Mouse (Mus musculus): ENCODE data around the gene Prrt4. TPM values are rescaled to one million over a fixed set of nuclear protein-coding genes. Genes with fewer than 3 reads are reported as not detected.
A peak's percentile ranks its signal among the peaks of the same experiment; 100 is the strongest.

Prrt4 gene
- polyA plus RNA-seq, 1 experiment from 2014 or later, result 3.1 TPM

GRCm38 (mm10) chr6:29147407-29148010 is 31.9 kb downstream of the Prrt4 start:
- H3K27ac ChIP-seq (ENCODE audit: poor library complexity, severe bottlenecking), result peak overlapping the region; percentile 8; the same call in 1 of the 2 replicates
- 69% methylated on average over 5 of the region's 5 CpGs for WGBS

GRCm38 (mm10) chr6:29146641-29147040 is 32.7 kb downstream of the Prrt4 start:
- no peak overlapping the region for H3K4me2 ChIP-seq

More at GRCm38 (mm10) chr6:29147407-29148010, 31.9 kb downstream of the Prrt4 start:
- no peak overlapping the region for H3K4me3 ChIP-seq
- H3K4me1 ChIP-seq (replicated peaks), result peaks cover 31% of the 10 kb centered on the region
- peaks cover 38% of the 10 kb centered on the region for H3K36me3 ChIP-seq
- H3K27me3 ChIP-seq (replicated peaks), result no peaks in the 10 kb centered on the region
- no peak overlapping the region for H3K9ac ChIP-seq
- no peak overlapping the region for H3K4me2 ChIP-seq
- no peak for ATAC-seq (ENCODE audit: insufficient number of reproducible peaks, low FRiP score)
- H3K9me3 ChIP-seq (replicated peaks), result no peaks in the 10 kb centered on the region

DNA sequence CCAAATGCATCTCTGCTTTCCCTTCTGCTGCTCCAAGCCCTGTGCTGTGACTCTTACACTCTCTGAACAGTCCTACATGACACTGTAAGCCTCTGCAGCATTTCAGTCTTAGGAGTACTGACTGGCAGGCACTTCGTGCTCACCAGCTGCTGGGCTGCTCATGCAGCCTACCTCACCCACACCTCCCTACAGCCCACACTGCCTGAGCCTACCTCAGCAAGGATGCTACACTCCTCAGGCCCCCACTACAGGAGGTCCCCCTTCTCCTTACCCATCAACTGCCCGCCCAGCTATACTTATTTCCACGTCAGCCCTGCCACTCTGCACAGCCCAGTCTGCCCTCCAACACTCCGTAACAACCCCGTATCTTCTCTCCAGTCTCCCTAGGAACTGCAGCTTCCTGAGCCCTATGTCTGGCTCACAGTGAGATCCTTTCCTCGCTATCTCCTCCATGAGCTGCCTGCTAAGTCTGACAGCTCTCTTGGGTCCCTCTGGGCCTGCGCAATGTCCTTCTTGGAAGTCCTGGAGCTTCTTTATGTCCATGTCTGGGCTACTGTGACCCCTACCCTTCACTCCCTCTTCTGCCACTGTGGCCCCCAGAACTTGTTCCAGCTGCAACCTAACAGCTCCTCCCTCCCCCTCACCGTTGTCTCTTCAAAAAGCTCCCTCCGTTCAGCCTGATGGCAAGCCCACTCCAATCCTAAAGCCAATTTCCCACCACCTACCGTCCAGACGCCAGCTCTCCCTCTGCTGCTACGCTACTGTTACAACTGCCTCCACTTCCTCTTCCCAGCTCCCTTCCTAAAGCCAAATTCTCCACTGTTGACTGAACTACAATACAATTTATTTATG is 33.7 kb downstream of the Prrt4 start:
- WGBS, result 30% methylated on average over 12 of the region's 12 CpGs
- H3K4me2 ChIP-seq, result peak overlapping the region; percentile 25
- no peaks in the 10 kb centered on the region for H3K27me3 ChIP-seq (replicated peaks)
- peak; percentile 79 for ATAC-seq (ENCODE audit: insufficient number of reproducible peaks, low FRiP score)
- H3K27ac ChIP-seq (ENCODE audit: poor library complexity, severe bottlenecking), result peak overlapping the region; percentile 59
- H3K9me3 ChIP-seq (replicated peaks), result no peaks in the 10 kb centered on the region
- no peak overlapping the region for H3K4me3 ChIP-seq
- peak overlapping the region; percentile 5; the same call in 1 of the 2 replicates for H3K9ac ChIP-seq
- peaks cover 28% of the 10 kb centered on the region for H3K36me3 ChIP-seq
- peaks cover 31% of the 10 kb centered on the region for H3K4me1 ChIP-seq (replicated peaks)

More at GRCm38 (mm10) chr6:29146641-29147040, 32.7 kb downstream of the Prrt4 start:
- no peaks in the 10 kb centered on the region for H3K27me3 ChIP-seq (replicated peaks)
- peaks cover 32% of the 10 kb centered on the region for H3K36me3 ChIP-seq
- H3K27ac ChIP-seq (ENCODE audit: poor library complexity, severe bottlenecking), result peak overlapping the region; percentile 66
- H3K9me3 ChIP-seq (replicated peaks), result no peaks in the 10 kb centered on the region
- peak; percentile 49; the same call in 1 of the 2 replicates for ATAC-seq (ENCODE audit: insufficient number of reproducible peaks, low FRiP score)
- WGBS, result 32% methylated on average over 7 of the region's 7 CpGs
- peaks cover 31% of the 10 kb centered on the region for H3K4me1 ChIP-seq (replicated peaks)
- H3K4me3 ChIP-seq, result no peak overlapping the region
- H3K9ac ChIP-seq, result no peak overlapping the region

DNA sequence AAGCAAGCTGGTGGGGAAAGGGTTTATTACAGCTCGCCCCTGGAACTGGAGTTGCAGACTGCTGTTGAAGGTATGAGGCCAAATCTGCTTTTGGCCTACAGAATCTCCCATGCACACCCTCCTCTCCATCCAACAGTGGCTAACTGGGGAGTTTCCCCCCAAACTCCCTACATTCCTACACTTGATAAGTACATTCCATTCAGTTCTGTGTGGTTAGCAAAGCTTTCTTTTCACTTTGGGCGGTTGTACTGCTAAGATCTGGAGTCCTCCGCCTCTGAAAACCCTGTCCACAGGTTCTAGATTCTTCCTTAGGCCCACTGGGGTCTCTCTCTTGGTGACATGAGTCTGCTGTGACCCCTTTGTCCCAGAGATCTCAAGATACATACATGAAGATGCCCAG is 34.4 kb downstream of the Prrt4 start:
- ATAC-seq (ENCODE audit: insufficient number of reproducible peaks, low FRiP score), result 0 out of 2 replicates have a peak, but pooled peaks have one; percentile 9
- peaks cover 31% of the 10 kb centered on the region for H3K4me1 ChIP-seq (replicated peaks)
- 62% methylated on average over 3 of the region's 3 CpGs for WGBS
- no peak overlapping the region for H3K4me2 ChIP-seq
- H3K27ac ChIP-seq (ENCODE audit: poor library complexity, severe bottlenecking), result peak overlapping the region; percentile 59; the same call in 1 of the 2 replicates
- H3K4me3 ChIP-seq, result no peak overlapping the region
- no peak overlapping the region for H3K9ac ChIP-seq
- peaks cover 27% of the 10 kb centered on the region for H3K36me3 ChIP-seq
- no peaks in the 10 kb centered on the region for H3K27me3 ChIP-seq (replicated peaks)
- H3K9me3 ChIP-seq (replicated peaks), result no peaks in the 10 kb centered on the region

DNA sequence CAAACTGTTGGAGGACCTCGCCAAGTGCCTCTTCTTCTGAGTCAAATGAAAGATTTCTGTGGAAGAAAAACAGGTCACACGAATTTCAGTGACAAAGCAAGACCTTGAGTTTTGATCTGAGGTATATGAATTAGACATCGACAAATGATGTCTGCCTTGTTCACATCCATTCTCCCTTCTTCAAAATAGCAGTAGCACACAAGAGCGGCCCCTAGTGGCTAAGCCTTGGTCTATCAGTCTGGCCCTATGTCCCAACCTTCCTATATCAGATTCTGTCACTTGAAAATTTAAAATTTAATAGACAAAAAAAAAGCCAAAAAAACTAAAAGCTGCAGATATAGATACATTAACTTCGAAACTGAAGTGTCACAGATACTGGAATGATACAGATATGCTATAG is 35.8 kb downstream of the Prrt4 start:
- Histone ChIP-seq H3K27ac (ENCODE audit: poor library complexity, severe bottlenecking) (no peak overlapping the region), H3K9ac (no peak overlapping the region), H3K9me3 (replicated peaks) (no peaks in the 10 kb centered on the region), H3K36me3 (peaks cover 19% of the 10 kb centered on the region), H3K4me3 (no peak overlapping the region), H3K27me3 (replicated peaks) (no peaks in the 10 kb centered on the region), H3K4me1 (replicated peaks) (peaks cover 31% of the 10 kb centered on the region), H3K4me2 (no peak overlapping the region)
- no peak for ATAC-seq (ENCODE audit: insufficient number of reproducible peaks, low FRiP score)
- WGBS, result 42% methylated on average over 5 of the region's 5 CpGs

- ATAC-seq (ENCODE audit: insufficient number of reproducible peaks, low FRiP score), result no peak
- H3K27me3 ChIP-seq (replicated peaks), result no peaks in the 10 kb centered on the region
- H3K9ac ChIP-seq, result no peak overlapping the region
- H3K9me3 ChIP-seq (replicated peaks), result no peaks in the 10 kb centered on the region
- H3K4me3 ChIP-seq, result no peak overlapping the region
- H3K27ac ChIP-seq (ENCODE audit: poor library complexity, severe bottlenecking), result no peak overlapping the region
- H3K36me3 ChIP-seq, result peaks cover 65% of the 10 kb centered on the region
- WGBS, result 93% methylated on average over 9 of the region's 9 CpGs
- no peaks in the 10 kb centered on the region for H3K4me1 ChIP-seq (replicated peaks)
- no peak overlapping the region for H3K4me2 ChIP-seq
Observed at GRCm38 (mm10) chr6:29137441-29137840, 41.9 kb downstream of the Prrt4 start.

DNA sequence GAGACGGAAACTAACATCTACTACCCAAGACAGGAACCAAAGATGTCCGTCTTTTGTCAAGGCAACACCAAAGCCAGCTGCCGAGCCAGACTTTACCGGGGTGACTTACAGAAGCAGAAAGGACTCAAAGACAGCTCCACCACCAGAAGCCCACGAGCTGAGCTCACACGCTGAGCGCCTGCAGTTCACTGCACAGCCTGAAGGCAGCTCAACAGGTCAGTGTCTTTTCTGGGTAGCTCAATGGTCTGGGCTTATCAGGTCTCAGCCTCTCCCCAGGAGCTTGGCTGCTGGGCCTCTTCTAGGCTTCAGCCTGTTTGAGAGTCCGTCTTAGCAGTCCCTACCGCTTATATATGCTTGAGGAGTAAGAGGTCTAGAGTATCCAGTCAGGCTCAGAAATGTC is 46.3 kb downstream of the Prrt4 start:
- Histone ChIP-seq H3K27ac (ENCODE audit: poor library complexity, severe bottlenecking) (no peak overlapping the region), H3K4me1 (replicated peaks) (no peaks in the 10 kb centered on the region), H3K27me3 (replicated peaks) (no peaks in the 10 kb centered on the region), H3K9ac (no peak overlapping the region), H3K4me3 (no peak overlapping the region), H3K4me2 (no peak overlapping the region), H3K9me3 (replicated peaks) (no peaks in the 10 kb centered on the region), H3K36me3 (peaks cover 92% of the 10 kb centered on the region)
- no peak for ATAC-seq (ENCODE audit: insufficient number of reproducible peaks, low FRiP score)
- 87% methylated on average over 9 of the region's 9 CpGs for WGBS

GRCm38 (mm10) chr6:29126878-29127426 is 52.4 kb downstream of the Prrt4 start:
- no peak for ATAC-seq (ENCODE audit: insufficient number of reproducible peaks, low FRiP score)
- no peak overlapping the region for H3K4me3 ChIP-seq

DNA sequence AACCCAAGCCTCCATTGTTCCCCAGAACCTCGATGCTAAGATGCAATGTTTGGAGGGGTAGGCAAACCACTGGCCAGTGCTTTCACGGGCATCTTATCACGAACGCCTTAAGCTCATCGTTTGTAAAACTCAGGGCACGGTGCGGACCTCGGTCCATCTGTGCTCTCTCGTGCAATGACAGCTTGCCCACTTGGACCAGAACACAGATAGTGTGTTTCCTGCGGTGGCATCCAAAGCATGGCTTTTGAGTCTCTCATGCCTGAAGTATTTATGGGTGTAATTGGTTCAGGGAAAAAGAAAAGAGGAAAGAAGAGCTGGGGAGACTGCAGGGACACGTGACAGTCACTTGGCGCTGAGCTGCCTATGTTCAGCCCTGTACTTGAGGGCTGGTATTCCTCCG is 59.4 kb downstream of the Prrt4 start:
- Histone ChIP-seq H3K27me3 (replicated peaks) (no peaks in the 10 kb centered on the region), H3K9ac (no peak overlapping the region), H3K36me3 (peaks cover 15% of the 10 kb centered on the region), H3K4me2 (no peak overlapping the region), H3K4me3 (no peak overlapping the region), H3K4me1 (replicated peaks) (no peaks in the 10 kb centered on the region), H3K9me3 (replicated peaks) (no peaks in the 10 kb centered on the region), H3K27ac (ENCODE audit: poor library complexity, severe bottlenecking) (no peak overlapping the region)
- 80% methylated on average over 13 of the region's 13 CpGs for WGBS
- ATAC-seq (ENCODE audit: insufficient number of reproducible peaks, low FRiP score), result no peak

More at GRCm38 (mm10) chr6:29126878-29127426, 52.4 kb downstream of the Prrt4 start:
- H3K4me2 ChIP-seq, result no peak overlapping the region
- peaks cover 81% of the 10 kb centered on the region for H3K36me3 ChIP-seq
- no peaks in the 10 kb centered on the region for H3K4me1 ChIP-seq (replicated peaks)
- no peak overlapping the region for H3K27ac ChIP-seq (ENCODE audit: poor library complexity, severe bottlenecking)
- no peaks in the 10 kb centered on the region for H3K9me3 ChIP-seq (replicated peaks)
- 86% methylated on average over 7 of the region's 7 CpGs for WGBS
- H3K27me3 ChIP-seq (replicated peaks), result no peaks in the 10 kb centered on the region
- H3K9ac ChIP-seq, result no peak overlapping the region

All from heart, embryonic 12.5 days (tissue).